Mouse (Mus musculus) embryonic facial prominence, embryonic 15.5 days (tissue): Measurements from ENCODE around the gene Gmpr2. TPM values are rescaled to one million over a fixed set of nuclear protein-coding genes. Genes with fewer than 3 reads are reported as not detected.

Source experiments
- ATAC-seq: fragments of 200-750 bp; cut with Nextera tagmentation; 2 replicates; pipeline ENCODE4 v1.8.0; 2017; ENCODE audit warnings: low read depth, moderate TSS enrichment; ENCODE audit not compliant: insufficient number of reproducible peaks, low FRiP score, low TSS enrichment
- H3K27ac ChIP-seq: fragments of 300-500 bp; sonication (generic); replicated peaks from 2 replicates; pipeline ENCODE4 v1.5.1; 2015; ENCODE audit warnings: mild to moderate bottlenecking, inconsistent platforms
- H3K27me3 ChIP-seq: fragments of 300-500 bp; sonication (generic); 2 replicates; pipeline ENCODE4 v1.6.1; 2015; ENCODE audit warnings: inconsistent platforms
- H3K36me3 ChIP-seq: fragments of 300-500 bp; sonication (generic); 2 replicates; pipeline ENCODE4 v1.6.1; 2015; ENCODE audit warnings: mild to moderate bottlenecking, inconsistent platforms
- H3K4me1 ChIP-seq: fragments of 300-500 bp; sonication (generic); 2 replicates; pipeline ENCODE4 v1.6.1; 2015; ENCODE audit warnings: inconsistent platforms
- H3K4me2 ChIP-seq: fragments of 300-500 bp; sonication (generic); replicated peaks from 2 replicates; pipeline ENCODE4 v1.6.1; 2015; ENCODE audit warnings: mild to moderate bottlenecking, inconsistent platforms
- H3K4me3 ChIP-seq: fragments of 300-500 bp; sonication (generic); replicated peaks from 2 replicates; pipeline ENCODE4 v1.5.1; 2015; ENCODE audit warnings: mild to moderate bottlenecking, inconsistent platforms
- H3K9ac ChIP-seq: fragments of 300-500 bp; sonication (generic); 2 replicates; pipeline ENCODE4 v1.6.1; 2015; ENCODE audit warnings: inconsistent platforms
- H3K9me3 ChIP-seq: fragments of 300-500 bp; sonication (generic); replicated peaks from 2 replicates; pipeline ENCODE4 v1.6.1; 2016; ENCODE audit warnings: inconsistent platforms
- WGBS: fragments of 180-500 bp; shearing (Covaris S2); methylation state at CpG from one replicate; pipeline ENCODE4 v1.1.7; 2015; 5-methylcytosine and 5-hydroxymethylcytosine counted together
- polyA plus RNA-seq: library from polyadenylated mRNA; unstranded; fragments of >200 nt; fragmentation: Nextera tagmentation; extraction: Ambion mirVana; gene quantifications from 2 replicates; pipeline ENCODE4 v1.2.1, GENCODE M21; 2015

Gene Gmpr2
- polyA plus RNA-seq, 1 experiment from 2014 or later: 68.6 TPM

- WGBS: 14% methylated on average over 17 of the region's 17 CpGs
- ATAC-seq: no peak
These were observed 27.4 kb upstream of the Gmpr2 start for GRCm38 (mm10) chr14:55644261-55644888.

DNA sequence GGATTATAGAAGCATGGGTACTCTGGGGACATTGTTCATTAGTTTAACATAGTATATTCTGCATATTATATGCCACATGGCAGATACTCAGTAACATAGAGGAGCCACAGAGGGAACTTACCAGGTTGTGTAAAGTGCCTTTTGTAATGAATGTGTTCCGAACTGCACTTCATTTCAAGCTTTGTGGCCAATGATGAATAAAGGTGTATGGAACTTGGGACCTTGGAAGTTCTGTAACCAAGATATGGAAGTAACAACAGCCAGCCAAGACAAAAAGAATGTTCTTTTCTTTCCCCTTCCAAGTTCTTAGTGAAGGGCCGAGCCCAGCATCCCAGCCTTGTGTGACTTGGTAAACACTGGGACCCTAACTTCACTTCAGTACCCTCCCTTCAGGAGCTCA is 21.9 kb upstream of the Gmpr2 start, which contains the start of gene Tssk4:
Gene Tssk4 (plus strand): TSS at position 301 of the 400 bp plus-strand sequence.
- H3K27ac ChIP-seq: no peak within 1 kb of the TSS
- no peak within 1 kb of the TSS for H3K4me2 ChIP-seq
- WGBS: 94% methylated on average over 2 of the region's 2 CpGs
- H3K4me1 ChIP-seq: peaks cover 9% of the 10 kb centered on the region
- ATAC-seq: no peak
- H3K9me3 ChIP-seq: no peaks in the 10 kb centered on the region
- H3K27me3 ChIP-seq: no peaks in the 10 kb centered on the region
- no peak within 1 kb of the TSS for H3K4me3 ChIP-seq
- H3K36me3 ChIP-seq: peaks cover 7% of the 10 kb centered on the region; the same call in 1 of the 2 replicates
- no peak within 1 kb of the TSS for H3K9ac ChIP-seq

More at GRCm38 (mm10) chr14:55644261-55644888, 27.4 kb upstream of the Gmpr2 start:
- Histone ChIP-seq H3K27me3 (no peaks in the 10 kb centered on the region), H3K27ac (peak overlapping the region; percentile 90), H3K4me2 (peak overlapping the region; percentile 54), H3K4me3 (peak overlapping the region; percentile 92), H3K9me3 (no peaks in the 10 kb centered on the region), H3K4me1 (peaks cover 21% of the 10 kb centered on the region), H3K36me3 (peaks cover 27% of the 10 kb centered on the region), H3K9ac (peak overlapping the region; percentile 91)

DNA sequence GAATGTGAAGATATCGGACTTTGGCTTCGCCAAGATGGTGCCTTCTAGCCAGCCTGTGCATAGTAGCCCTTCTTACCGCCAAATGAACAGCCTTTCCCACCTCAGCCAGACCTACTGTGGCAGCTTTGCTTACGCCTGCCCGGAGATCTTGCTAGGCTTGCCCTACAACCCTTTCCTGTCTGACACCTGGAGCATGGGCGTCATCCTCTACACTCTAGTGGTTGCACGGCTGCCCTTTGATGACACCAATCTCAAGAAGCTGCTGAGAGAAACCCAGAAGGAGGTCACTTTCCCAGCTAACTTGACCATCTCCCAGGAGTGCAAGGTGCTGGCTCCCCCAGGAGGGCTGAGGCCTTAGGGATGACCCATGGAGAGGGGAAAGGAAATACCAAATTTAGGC is 20.2 kb upstream of the Gmpr2 start:
- no peak overlapping the region for H3K27ac ChIP-seq
- no peak overlapping the region for H3K4me2 ChIP-seq
- H3K9ac ChIP-seq: no peak overlapping the region
- WGBS: 84% methylated on average over 7 of the region's 7 CpGs
- H3K4me3 ChIP-seq: no peak overlapping the region
- H3K9me3 ChIP-seq: no peaks in the 10 kb centered on the region
- ATAC-seq: no peak
- H3K27me3 ChIP-seq: no peaks in the 10 kb centered on the region
- 0 out of 2 replicates have a peak, but pooled peaks cover 4% of the 10 kb centered on the region for H3K36me3 ChIP-seq
- H3K4me1 ChIP-seq: peaks cover 4% of the 10 kb centered on the region; the same call in 1 of the 2 replicates

GRCm38 (mm10) chr14:55656935-55657334 is 14.8 kb upstream of the Gmpr2 start:
- no peaks in the 10 kb centered on the region for H3K27me3 ChIP-seq
- peaks cover 21% of the 10 kb centered on the region for H3K36me3 ChIP-seq
- 88% methylated on average over 3 of the region's 3 CpGs for WGBS
- H3K4me1 ChIP-seq: peaks cover 13% of the 10 kb centered on the region
- no peaks in the 10 kb centered on the region for H3K9me3 ChIP-seq
- no peak overlapping the region for H3K4me3 ChIP-seq
- H3K27ac ChIP-seq: no peak overlapping the region
- H3K4me2 ChIP-seq: no peak overlapping the region
- no peak for ATAC-seq
- no peak overlapping the region for H3K9ac ChIP-seq

DNA sequence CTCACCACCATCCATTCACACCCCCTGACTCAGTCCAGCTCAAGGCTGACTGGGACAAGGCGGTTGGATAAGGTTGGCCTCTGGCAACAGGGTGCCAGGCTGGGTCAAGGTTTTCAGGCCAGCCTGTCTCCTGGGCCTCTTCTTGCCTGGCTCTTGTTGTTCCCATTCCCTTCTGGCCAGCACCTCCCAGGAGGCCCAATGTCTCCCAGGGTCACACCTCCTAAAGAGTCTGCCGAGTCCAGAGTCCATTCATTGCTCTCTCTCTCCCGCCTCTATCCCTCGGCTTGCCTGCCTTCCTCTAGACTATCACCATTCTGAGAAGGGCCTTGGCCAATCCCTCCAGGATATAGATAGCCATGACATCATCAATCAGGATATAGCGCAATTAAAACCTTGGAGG is 13.7 kb upstream of the Gmpr2 start:
- Histone ChIP-seq H3K9me3 (no peaks in the 10 kb centered on the region), H3K36me3 (peaks cover 27% of the 10 kb centered on the region), H3K4me3 (no peak overlapping the region), H3K27me3 (no peaks in the 10 kb centered on the region), H3K4me1 (peaks cover 13% of the 10 kb centered on the region), H3K4me2 (no peak overlapping the region), H3K9ac (no peak overlapping the region), H3K27ac (no peak overlapping the region)
- WGBS: 90% methylated on average over 5 of the region's 5 CpGs
- no peak for ATAC-seq

DNA sequence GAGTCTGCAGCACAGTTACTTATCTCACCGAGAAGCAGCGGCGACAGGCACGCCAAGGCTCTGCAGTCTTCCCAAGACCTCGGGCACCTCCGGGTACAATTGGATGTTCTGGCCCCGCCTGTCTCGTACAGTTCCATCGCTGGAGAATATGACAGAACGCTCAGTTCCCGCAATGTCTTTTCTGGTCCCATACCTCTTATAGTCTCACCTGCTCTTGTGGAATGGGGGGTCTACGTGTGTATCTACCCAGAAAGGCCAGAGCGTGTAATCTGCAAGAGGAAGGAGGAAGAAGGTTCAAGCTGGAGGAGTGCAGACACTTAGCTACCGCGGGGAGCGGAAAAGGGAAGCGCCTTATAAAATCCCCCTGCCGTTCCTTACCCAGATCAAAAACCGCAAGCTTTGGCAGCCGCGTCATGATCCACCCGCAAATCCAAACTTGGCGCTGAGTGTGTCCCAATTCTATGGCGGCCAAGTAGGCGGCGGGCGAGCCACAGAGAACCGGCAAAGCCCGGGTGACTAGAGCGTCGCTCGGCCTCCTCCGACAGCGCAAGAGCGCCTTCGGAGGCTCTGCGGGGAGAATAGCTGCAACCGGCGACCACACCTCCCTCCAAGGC is 11.7 kb upstream of the Gmpr2 start, which contains the start of gene Mdp1:
Gene Mdp1 (minus strand): TSS at position 549 of the 614 bp plus-strand sequence.
- no peaks in the 10 kb centered on the region for H3K9me3 ChIP-seq
- peak within 1 kb of the TSS; percentile 64 for H3K9ac ChIP-seq
- peaks cover 36% of the 10 kb centered on the region for H3K36me3 ChIP-seq
- under 1% methylated on average over 39 of the region's 39 CpGs for WGBS
- H3K27me3 ChIP-seq: no peaks in the 10 kb centered on the region
- H3K4me3 ChIP-seq: peak within 1 kb of the TSS; percentile 69
- peak within 1 kb of the TSS; percentile 45 for H3K4me2 ChIP-seq
- peak within 1 kb of the TSS; percentile 78 for H3K27ac ChIP-seq
- peak; percentile 91 for ATAC-seq
- H3K4me1 ChIP-seq: peaks cover 13% of the 10 kb centered on the region

DNA sequence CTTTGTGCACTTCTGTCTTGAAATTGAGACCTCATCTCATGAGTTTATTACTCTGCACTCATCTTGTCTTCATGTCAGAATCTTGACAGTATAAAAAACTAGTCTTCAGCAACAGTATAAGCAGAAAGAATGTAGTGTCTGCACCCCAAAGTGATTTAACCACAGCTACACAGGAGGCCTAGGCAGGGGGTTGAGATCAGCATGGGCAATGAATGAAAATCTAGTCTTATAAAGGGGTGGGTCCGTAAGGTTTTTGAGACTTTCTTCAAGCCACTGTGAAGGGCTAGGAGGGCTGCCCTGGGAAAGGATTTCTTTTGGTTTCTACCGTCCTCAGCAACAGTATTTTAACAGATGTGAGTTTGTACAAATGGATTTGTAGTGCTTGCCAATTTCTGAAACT is 11.1 kb upstream of the Gmpr2 start:
- no peak overlapping the region for H3K9ac ChIP-seq
- peaks cover 13% of the 10 kb centered on the region for H3K4me1 ChIP-seq
- H3K4me2 ChIP-seq: 0 out of 2 replicates have a peak overlapping the region, but pooled peaks have one; percentile 45
- H3K9me3 ChIP-seq: no peaks in the 10 kb centered on the region
- peak overlapping the region; percentile 69 for H3K4me3 ChIP-seq
- H3K27ac ChIP-seq: peak overlapping the region; percentile 55
- WGBS: 36% methylated on average over 2 of the region's 2 CpGs
- H3K36me3 ChIP-seq: peaks cover 38% of the 10 kb centered on the region
- H3K27me3 ChIP-seq: no peaks in the 10 kb centered on the region
- ATAC-seq: 0 out of 2 replicates have a peak, but pooled peaks have one; percentile 27

- no peaks in the 10 kb centered on the region for H3K9me3 ChIP-seq
- under 1% methylated on average over 12 of the region's 12 CpGs for WGBS
- peak overlapping the region; percentile 74 for H3K4me2 ChIP-seq
- H3K36me3 ChIP-seq: peaks cover 34% of the 10 kb centered on the region
- peak overlapping the region; percentile 76 for H3K9ac ChIP-seq
- peak overlapping the region; percentile 66 for H3K4me3 ChIP-seq
- no peaks in the 10 kb centered on the region for H3K27me3 ChIP-seq
- peaks cover 18% of the 10 kb centered on the region for H3K4me1 ChIP-seq
- peak; percentile 51; the same call in 1 of the 2 replicates for ATAC-seq
- H3K27ac ChIP-seq: peak overlapping the region; percentile 94
These were observed 282 bp upstream of the Gmpr2 start for GRCm38 (mm10) chr14:55671486-55671832.

GRCm38 (mm10) chr14:55672741-55673060 is 960 bp downstream of the Gmpr2 start:
- no peak overlapping the region; the same call in 1 of the 2 replicates for H3K27ac ChIP-seq

DNA sequence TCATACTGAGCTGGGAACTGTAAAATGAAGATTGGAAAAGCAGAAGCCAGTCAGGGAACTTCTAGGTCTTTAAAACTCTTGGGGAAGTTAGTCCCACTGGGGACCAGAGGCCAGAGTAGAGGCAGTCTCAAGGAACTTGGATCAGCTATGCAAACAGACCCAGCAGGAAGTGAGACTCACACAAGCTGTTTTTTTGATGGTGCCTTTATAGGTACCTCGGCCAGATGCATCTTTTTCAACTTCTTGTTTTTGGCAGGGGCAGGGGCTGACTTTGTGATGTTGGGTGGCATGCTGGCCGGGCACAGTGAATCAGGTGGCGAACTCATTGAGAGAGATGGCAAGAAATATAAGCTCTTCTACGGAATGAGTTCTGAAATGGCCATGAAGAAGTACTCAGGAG is 5.9 kb downstream of the Gmpr2 start:
- H3K4me3 ChIP-seq: no peak overlapping the region
- H3K36me3 ChIP-seq: peaks cover 60% of the 10 kb centered on the region
- no peak overlapping the region for H3K27ac ChIP-seq
- no peaks in the 10 kb centered on the region for H3K9me3 ChIP-seq
- H3K27me3 ChIP-seq: no peaks in the 10 kb centered on the region
- WGBS: 82% methylated on average over 4 of the region's 4 CpGs
- H3K9ac ChIP-seq: no peak overlapping the region
- ATAC-seq: no peak
- H3K4me1 ChIP-seq: peaks cover 25% of the 10 kb centered on the region
- no peak overlapping the region for H3K4me2 ChIP-seq

More at GRCm38 (mm10) chr14:55672741-55673060, 960 bp downstream of the Gmpr2 start:
- Histone ChIP-seq H3K4me2 (peak overlapping the region; percentile 74), H3K36me3 (peaks cover 42% of the 10 kb centered on the region), H3K9ac (no peak overlapping the region), H3K4me3 (peak overlapping the region; percentile 66), H3K9me3 (no peaks in the 10 kb centered on the region), H3K27me3 (no peaks in the 10 kb centered on the region), H3K4me1 (peaks cover 18% of the 10 kb centered on the region)
- ATAC-seq: no peak
- WGBS: 72% methylated on average over 7 of the region's 7 CpGs

GRCm38 (mm10) chr14:55681160-55682117 is 9.7 kb downstream of the Gmpr2 start, which contains the start of gene Tinf2:
TSS of gene Tinf2 (minus strand) at chr14:55681820.
- Histone ChIP-seq H3K9ac (peak within 1 kb of the TSS; percentile 50), H3K4me1 (peaks cover 21% of the 10 kb centered on the region), H3K27me3 (no peaks in the 10 kb centered on the region), H3K4me2 (peak within 1 kb of the TSS; percentile 79), H3K36me3 (peaks cover 42% of the 10 kb centered on the region), H3K4me3 (peak within 1 kb of the TSS; percentile 77), H3K9me3 (no peaks in the 10 kb centered on the region), H3K27ac (peak within 1 kb of the TSS; percentile 89)
- WGBS: under 1% methylated on average over 66 of the region's 66 CpGs
- peak; percentile 97 for ATAC-seq
